Mouse (Mus musculus) MEL (cell line): ENCODE results near the gene Retsat. TPM values are rescaled to one million over a fixed set of nuclear protein-coding genes. Genes with fewer than 3 reads are reported as not detected.

Experiments
- DNase-seq: peaks from one replicate; pipeline ENCODE4 v3.0.0; 2011; ENCODE audit warnings: low read depth, low spot score
- H3K27ac ChIP-seq: 2 replicates; pipeline ENCODE4 v1.5.1; 2012; ENCODE audit warnings: low read depth, mild to moderate bottlenecking, control low read depth, low read length, moderate library complexity; ENCODE audit not compliant: control insufficient read depth
- H3K27me3 ChIP-seq, 2 experiments: fragments of 150-350 bp in 1 of 2; sonication (generic) in 1 of 2; 2 replicates each; pipeline ENCODE4 v1.6.1; 2012; ENCODE audit warnings: low read length in 2 of 2, mild to moderate bottlenecking in 2 of 2, improper control_type of control experiment in 1 of 2, moderate library complexity in 1 of 2; ENCODE audit not compliant: insufficient read depth in 2 of 2, control insufficient read depth in 1 of 2
- H3K36me3 ChIP-seq, 2 experiments: 2 replicates each; pipeline ENCODE4 v1.6.1; 2012 to 2014; ENCODE audit warnings: low read length in 2 of 2, improper control_type of control experiment in 1 of 2, inconsistent platforms in 1 of 2, mild to moderate bottlenecking in 1 of 2; ENCODE audit not compliant: insufficient read depth in 2 of 2, control insufficient read depth in 1 of 2
- H3K4me1 ChIP-seq, 2 experiments: fragments of 150-350 bp in 1 of 2; sonication (generic) in 1 of 2; 2 replicates each; pipeline ENCODE4 v1.6.1; 2012; ENCODE audit warnings: low read length in 2 of 2, improper control_type of control experiment in 1 of 2, mild to moderate bottlenecking in 1 of 2; ENCODE audit not compliant: insufficient read depth in 2 of 2, control insufficient read depth in 1 of 2
- H3K4me3 ChIP-seq, 2 experiments: fragments of 150-350 bp in 1 of 2; sonication (generic) in 1 of 2; 2 replicates each; pipeline ENCODE4 v1.5.1; 2012; ENCODE audit warnings: low read depth in 2 of 2, low read length in 2 of 2, mild to moderate bottlenecking in 2 of 2, moderate library complexity in 2 of 2, control low read depth in 1 of 2, improper control_type of control experiment in 1 of 2; ENCODE audit not compliant: control insufficient read depth in 1 of 2, insufficient read depth in 1 of 2
- H3K79me2 ChIP-seq: 2 replicates; pipeline ENCODE4 v1.6.1; 2012; ENCODE audit warnings: mild to moderate bottlenecking, low read length, moderate library complexity; ENCODE audit not compliant: control insufficient read depth, poor library complexity, insufficient read depth
- H3K9ac ChIP-seq: 2 replicates; pipeline ENCODE4 v1.6.1; 2012; ENCODE audit warnings: low read depth, mild to moderate bottlenecking, control low read depth, low read length, moderate library complexity; ENCODE audit not compliant: control insufficient read depth, poor library complexity, severe bottlenecking
- H3K9me3 ChIP-seq: fragments of 150-350 bp; sonication (generic); replicated peaks from 2 replicates; pipeline ENCODE4 v1.6.1; 2012; ENCODE audit warnings: mild to moderate bottlenecking, low read length, improper control_type of control experiment, moderate library complexity; ENCODE audit not compliant: insufficient read depth
- CTCF ChIP-seq, 3 experiments: IDR thresholded peaks in 2 of 3; conservative IDR thresholded peaks in 1 of 3; 2 replicates each; pipeline ENCODE4 v1.5.1; 2011 to 2012; ENCODE audit warnings: low read length in 3 of 3, low read depth in 2 of 3, mild to moderate bottlenecking in 2 of 3, improper control_type of control experiment in 1 of 3, inconsistent platforms in 1 of 3, mixed read lengths in 1 of 3, moderate library complexity in 1 of 3; ENCODE audit not compliant: control insufficient read depth in 1 of 3, insufficient read depth in 1 of 3, poor library complexity in 1 of 3, severe bottlenecking in 1 of 3
- KAT2A ChIP-seq: conservative IDR thresholded peaks from 2 replicates; pipeline ENCODE4 v1.6.1; 2012; ENCODE audit warnings: low read depth, low read length, improper control_type of control experiment, inconsistent platforms
- MAX ChIP-seq: IDR thresholded peaks from 2 replicates; pipeline ENCODE4 v1.6.1; 2011; ENCODE audit warnings: low read length, improper control_type of control experiment
- MXI1 ChIP-seq: IDR thresholded peaks from 2 replicates; pipeline ENCODE4 v1.6.1; 2011; ENCODE audit warnings: mild to moderate bottlenecking, low read depth, low read length, improper control_type of control experiment
- MYC ChIP-seq: IDR thresholded peaks from 2 replicates; pipeline ENCODE4 v1.6.1; 2011; ENCODE audit warnings: low read depth, mild to moderate bottlenecking, low read length, improper control_type of control experiment, moderate library complexity
- NELFE ChIP-seq: IDR thresholded peaks from 2 replicates; pipeline ENCODE4 v1.6.1; 2011; ENCODE audit warnings: low read depth, low read length, improper control_type of control experiment
- RCOR1 ChIP-seq: IDR thresholded peaks from 2 replicates; pipeline ENCODE4 v1.6.1; 2012; ENCODE audit warnings: low read depth, mild to moderate bottlenecking, inconsistent platforms, low read length, improper control_type of control experiment
- TBP ChIP-seq: IDR thresholded peaks from 2 replicates; pipeline ENCODE4 v1.8.0; 2011; ENCODE audit warnings: low read depth, low read length, improper control_type of control experiment
- UBTF ChIP-seq: IDR thresholded peaks from 2 replicates; pipeline ENCODE4 v1.6.1; 2012; ENCODE audit warnings: low read depth, mild to moderate bottlenecking, inconsistent platforms, low read length, improper control_type of control experiment, moderate library complexity, borderline replicate concordance; ENCODE audit not compliant: insufficient read depth
- USF2 ChIP-seq, 2 experiments: IDR thresholded peaks; 2 replicates each; pipeline ENCODE4 v1.6.1; 2011 to 2012; ENCODE audit warnings: improper control_type of control experiment in 2 of 2, low read length in 2 of 2, borderline replicate concordance in 1 of 2, inconsistent platforms in 1 of 2, low read depth in 1 of 2, mild to moderate bottlenecking in 1 of 2; ENCODE audit not compliant: insufficient read depth in 1 of 2
- ZC3H11A ChIP-seq: IDR thresholded peaks from 2 replicates; pipeline ENCODE4 v1.6.1; 2012; ENCODE audit warnings: low read depth, mild to moderate bottlenecking, inconsistent platforms, low read length, improper control_type of control experiment
- polyA plus RNA-seq, 2 experiments: library from polyadenylated mRNA; stranded (reverse) in 1 of 2; unstranded in 1 of 2; fragments of >175 nt in 1 of 2; fragments of >200 nt in 1 of 2; gene quantifications; 2 replicates each; pipeline versions ENCODE4 v1.2.1 to v1.2.4; 2012; ENCODE audit warnings: low replicate concordance in 2 of 2, low read depth in 1 of 2; ENCODE audit not compliant: insufficient read length in 2 of 2, insufficient read depth in 1 of 2, missing spikeins in 1 of 2
- total RNA-seq: library from RNA; depleted of rRNA; stranded (reverse); fragments of 300-350 nt; gene quantifications from 2 replicates; pipeline ENCODE4 v1.2.3, GENCODE M21; 2012

The Retsat gene
- total and polyA plus RNA-seq, 3 experiments: 40.3 to 61.5 TPM; not detected in 1

- H3K9ac ChIP-seq: no peak overlapping the region
- peaks cover 0 to 7% of the 10 kb centered on the region in 2 experiments; a peak in 2 of 4 replicates for H3K36me3 ChIP-seq
- no peaks in the 10 kb centered on the region for H3K79me2 ChIP-seq
- H3K4me1 ChIP-seq: no peaks in the 10 kb centered on the region
- DNase-seq: no peak
- no peaks in the 10 kb centered on the region for H3K9me3 ChIP-seq
- no peak for TF ChIP-seq CTCF (IDR thresholded peaks at IDR 0.05 in 2 of 3, conservative IDR thresholded peaks at IDR 0.05 in 1 of 3; ENCODE audit: control insufficient read depth in 1 of 3, insufficient read depth in 1 of 3, low read depth in 2 of 3, low read length in 3 of 3, poor library complexity in 1 of 3, severe bottlenecking in 1 of 3)
- TF ChIP-seq RCOR1: no peak
- TF ChIP-seq USF2 (IDR thresholded peaks at IDR 0.05; ENCODE audit: borderline replicate concordance in 1 of 2, insufficient read depth in 1 of 2, low read depth in 1 of 2, low read length in 2 of 2): no peak
- no peak overlapping the region for H3K27ac ChIP-seq
- no peaks in the 10 kb centered on the region for H3K27me3 ChIP-seq
- no peak overlapping the region for H3K4me3 ChIP-seq
Observed at GRCm38 (mm10) chr6:72562486-72562885, 35.8 kb upstream of the Retsat start.

- peaks cover 0 to 7% of the 10 kb centered on the region in 2 experiments; a peak in 2 of 4 replicates for H3K36me3 ChIP-seq
- no peak for DNase-seq
- no peaks in the 10 kb centered on the region for H3K4me1 ChIP-seq
- no peak overlapping the region for H3K27ac ChIP-seq
- TF ChIP-seq CTCF (IDR thresholded peaks at IDR 0.05 in 2 of 3, conservative IDR thresholded peaks at IDR 0.05 in 1 of 3; ENCODE audit: control insufficient read depth in 1 of 3, insufficient read depth in 1 of 3, low read depth in 2 of 3, low read length in 3 of 3, poor library complexity in 1 of 3, severe bottlenecking in 1 of 3): no peak
- TF ChIP-seq UBTF: no peak
- TF ChIP-seq KAT2A: no peak
- no peak for TF ChIP-seq MYC
- TF ChIP-seq TBP: no peak
- TF ChIP-seq NELFE: no peak
- TF ChIP-seq RCOR1: no peak
- TF ChIP-seq, all 39 proteins: peak for 0
- no peaks in the 10 kb centered on the region for H3K9me3 ChIP-seq
- no peaks in the 10 kb centered on the region for H3K27me3 ChIP-seq
- H3K79me2 ChIP-seq: no peaks in the 10 kb centered on the region
- no peak overlapping the region for H3K4me3 ChIP-seq
- H3K9ac ChIP-seq: no peak overlapping the region
Observed at GRCm38 (mm10) chr6:72562894-72563293, 35.4 kb upstream of the Retsat start.

GRCm38 (mm10) chr6:72565506-72565905 is 32.8 kb upstream of the Retsat start:
- Histone ChIP-seq H3K9me3 (no peaks in the 10 kb centered on the region), H3K36me3 (peaks cover 0 to 5% of the 10 kb centered on the region in 2 experiments; a peak in 2 of 4 replicates), H3K4me1 (no peaks in the 10 kb centered on the region), H3K27ac (no peak overlapping the region), H3K4me3 (no peak overlapping the region), H3K27me3 (no peaks in the 10 kb centered on the region), H3K79me2 (no peaks in the 10 kb centered on the region), H3K9ac (peak overlapping the region; percentile 23)
- no peak for DNase-seq
- TF ChIP-seq ZC3H11A (no peak), MAX (no peak), KAT2A (no peak), MXI1 (no peak)
